Mouse (Mus musculus) thymus, postnatal 36 days (tissue): Measurements from ENCODE around the gene Tmem184a.

ENCODE experiments used
- DNase-seq, 2 experiments: peaks; one replicate each; pipeline ENCODE4 v3.0.0; 2022; ENCODE audit warnings: mixed read lengths in 2 of 2

The Tmem184a gene

DNA sequence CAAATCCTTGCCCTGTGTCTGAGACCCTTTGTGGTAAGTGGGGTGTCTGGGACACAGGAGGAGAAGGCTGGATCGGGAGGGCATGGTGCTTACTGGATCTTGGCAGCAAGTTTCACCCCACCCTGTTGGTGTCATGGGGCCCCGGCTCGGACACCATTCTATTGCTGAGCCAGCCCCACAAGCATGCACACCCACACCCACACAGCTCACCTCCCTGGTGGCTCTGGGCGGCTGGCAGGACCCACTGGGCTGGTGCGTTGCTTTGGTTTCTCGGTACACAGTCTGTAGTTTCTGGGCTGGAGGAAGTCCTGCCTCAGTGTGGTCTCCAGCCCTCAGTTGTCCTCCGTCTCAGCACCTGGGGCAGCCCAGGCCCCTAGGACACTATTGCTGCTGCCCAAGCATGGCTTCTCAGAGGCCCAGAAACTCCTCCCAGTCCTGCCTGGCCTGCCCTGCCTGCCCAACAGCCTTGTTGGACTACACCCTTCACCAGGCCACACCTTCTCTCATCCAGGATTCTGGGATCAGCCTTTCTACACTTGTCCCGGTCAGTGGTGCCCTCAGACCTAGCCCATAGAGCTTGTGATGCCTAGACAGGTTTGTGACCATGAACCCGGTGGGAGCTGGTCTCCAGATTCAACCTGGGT, at the start of gene Tmem184a:
TSS of gene Tmem184a (minus strand) at position 380 of the 644 bp plus-strand sequence.
- no peak for DNase-seq

DNA sequence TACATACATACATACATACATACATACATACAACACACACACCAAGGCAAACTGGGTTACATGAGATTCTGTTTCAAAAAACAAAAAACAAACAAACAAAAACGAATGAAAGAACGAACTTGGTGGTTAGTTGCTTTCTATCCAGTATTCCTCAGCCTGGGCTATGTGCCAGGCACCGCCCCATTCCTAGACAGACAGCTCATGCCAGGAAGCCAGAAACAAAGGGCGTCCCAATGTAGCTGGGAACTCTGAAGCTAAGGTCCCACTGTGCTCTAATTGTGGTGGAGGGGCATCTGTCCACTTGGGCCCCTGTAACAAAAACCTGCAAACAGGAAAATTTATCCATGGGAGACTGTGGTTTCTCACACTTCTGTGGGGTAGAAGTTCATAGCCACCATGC, 43.0 kb upstream of the Tmem184a start:
- no peak for DNase-seq

DNA sequence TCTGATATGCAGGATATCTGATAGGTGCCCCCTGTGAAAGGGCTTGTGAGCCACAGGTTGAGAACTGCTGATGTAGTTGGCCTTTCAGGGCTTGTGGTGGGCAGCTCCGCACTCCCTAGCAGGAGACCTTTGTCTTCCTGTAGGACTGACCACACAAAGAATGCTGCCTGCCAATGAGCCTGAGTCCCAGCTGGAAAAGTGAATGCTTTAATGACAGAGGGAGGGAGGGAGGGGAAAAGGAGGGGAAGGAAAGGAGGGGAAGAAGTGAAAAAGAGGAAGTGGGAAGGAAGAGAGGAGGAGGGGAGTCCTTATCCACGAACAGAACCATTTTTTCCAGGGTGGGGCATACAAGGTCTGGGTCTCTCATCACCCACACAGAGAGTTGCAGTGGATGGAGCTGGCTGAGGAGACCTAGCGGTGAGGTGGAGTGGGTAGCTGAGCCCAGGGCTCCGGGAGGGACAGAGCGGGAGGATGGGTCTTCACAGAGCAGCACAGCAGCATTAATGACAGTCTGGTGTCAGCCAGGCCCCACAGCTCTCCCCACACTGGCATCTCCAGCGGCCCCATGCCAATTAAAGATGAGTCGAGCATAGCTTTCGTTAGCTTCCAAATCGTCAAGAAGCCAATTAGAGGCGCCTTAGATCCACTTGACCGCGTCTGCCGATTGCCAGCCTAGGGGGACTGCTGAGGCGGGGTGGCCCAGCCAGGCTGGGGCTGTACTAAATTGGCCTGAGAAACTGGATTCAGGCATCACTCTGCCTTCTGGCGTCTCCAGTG, 40.8 kb upstream of the Tmem184a start:
- DNase-seq = no peak

DNA sequence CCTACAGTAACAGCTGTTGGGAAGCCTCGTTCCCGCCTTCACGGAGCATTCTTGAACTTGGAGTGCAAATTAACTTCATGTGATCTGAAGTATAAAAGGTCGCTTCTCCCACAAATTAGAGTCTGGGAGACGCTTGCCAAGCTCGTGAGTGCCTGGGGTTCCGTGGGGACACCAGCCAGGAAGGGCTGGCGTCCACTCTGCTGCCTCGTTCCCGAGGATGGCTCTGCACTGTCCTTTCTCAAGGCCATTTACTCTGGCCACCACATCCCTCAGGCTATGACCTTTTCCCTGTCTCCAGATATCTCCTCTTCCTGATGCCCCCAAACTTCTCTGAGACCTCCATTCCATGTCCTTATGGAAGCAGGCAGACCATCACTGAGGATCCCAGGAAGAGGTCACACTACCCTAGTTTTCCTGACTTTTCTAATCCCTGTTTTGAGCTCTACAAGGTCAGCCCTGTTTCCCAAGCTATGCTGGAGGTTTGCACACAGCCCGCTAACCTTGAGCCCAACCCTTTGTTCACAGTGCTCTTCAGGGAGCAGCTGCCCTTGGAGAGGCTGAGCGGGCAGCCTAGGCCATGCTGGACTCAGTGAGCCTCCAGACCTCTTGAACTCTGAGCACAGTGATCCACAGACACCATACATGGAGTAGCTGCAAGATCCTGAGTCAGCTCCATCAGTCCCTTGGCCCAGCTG, 30.1 kb upstream of the Tmem184a start:
- no peak for DNase-seq

DNA sequence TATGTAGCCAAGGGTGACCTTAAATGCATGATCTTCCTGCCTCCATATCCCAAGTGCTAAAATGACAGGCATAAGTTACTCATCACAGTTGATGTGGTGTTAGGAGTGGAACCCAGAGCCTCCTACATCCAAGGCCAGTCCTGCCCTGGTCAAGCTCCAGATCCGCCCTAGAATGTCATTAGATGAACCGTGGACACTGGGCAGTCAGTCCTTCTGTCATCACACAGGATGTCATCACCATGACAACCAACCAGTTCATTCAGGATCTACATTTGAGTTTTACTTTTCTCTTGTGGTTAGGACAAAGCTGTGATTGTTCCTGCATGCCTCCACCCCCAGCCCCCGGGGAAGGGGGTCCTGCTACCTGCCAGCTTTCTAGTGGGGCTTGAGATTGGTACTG, 19.4 kb upstream of the Tmem184a start:
- no peak for DNase-seq

DNA sequence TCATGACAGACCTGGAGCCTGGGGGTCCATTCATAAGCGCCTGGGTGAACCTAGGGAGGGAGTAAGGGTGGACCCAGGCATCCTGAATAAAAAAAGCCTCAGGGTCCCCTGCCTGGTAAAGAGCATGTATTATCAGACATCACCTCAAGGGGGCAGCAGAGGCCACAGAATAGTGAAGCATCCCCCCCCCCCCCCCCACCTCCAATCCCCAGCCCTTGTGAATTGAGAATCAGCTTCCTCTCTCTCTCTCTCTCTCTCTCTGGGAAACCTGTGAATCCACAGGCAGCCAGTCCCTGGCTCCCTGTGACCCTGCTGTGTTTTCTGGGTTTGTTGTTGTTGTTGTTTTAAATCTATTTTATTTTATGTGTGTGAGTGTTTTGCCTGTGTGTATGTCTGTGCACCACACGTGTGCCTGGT, 18.8 kb upstream of the Tmem184a start:
- DNase-seq = peak; percentile 46 to 63

DNA sequence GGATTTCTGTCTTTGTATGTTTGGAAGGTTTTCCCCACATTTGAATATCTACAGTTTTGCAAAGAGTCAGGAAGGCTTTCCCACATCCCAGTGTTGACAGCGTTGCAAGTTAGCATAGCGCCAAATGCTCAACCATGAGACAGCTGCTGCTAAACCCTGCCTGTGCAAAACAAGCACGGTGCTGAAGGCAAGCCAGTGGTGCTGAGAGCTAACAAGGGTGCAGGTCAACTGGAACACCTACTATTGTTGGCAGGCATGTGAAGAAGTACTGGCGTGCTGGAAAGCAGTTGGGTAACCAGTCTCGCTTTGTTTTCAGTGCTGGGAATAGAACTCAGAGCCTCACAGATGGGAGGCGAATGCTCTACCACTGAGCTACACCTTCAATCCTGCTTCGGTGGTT, 16.0 kb upstream of the Tmem184a start:
- DNase-seq = no peak

DNA sequence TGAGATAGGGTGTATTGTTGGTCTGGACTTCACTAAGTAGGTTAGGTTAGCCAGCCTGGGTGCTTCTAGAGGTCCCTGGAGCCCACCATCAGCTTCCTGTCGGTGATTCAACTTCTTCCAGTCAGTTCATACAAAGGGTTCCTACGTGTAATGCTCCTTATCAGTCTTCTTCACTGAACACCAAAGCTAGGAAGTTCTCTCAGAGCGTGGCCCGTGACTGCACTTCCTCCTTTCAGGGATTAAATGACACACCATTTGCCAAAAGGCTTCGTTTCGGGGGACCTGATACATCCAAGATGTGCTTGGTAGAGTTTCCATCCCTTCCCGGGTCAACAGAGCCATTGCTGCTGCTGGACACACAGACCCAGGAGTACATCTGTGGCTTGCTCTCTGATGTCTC, 12.4 kb upstream of the Tmem184a start:
- DNase-seq = no peak

DNA sequence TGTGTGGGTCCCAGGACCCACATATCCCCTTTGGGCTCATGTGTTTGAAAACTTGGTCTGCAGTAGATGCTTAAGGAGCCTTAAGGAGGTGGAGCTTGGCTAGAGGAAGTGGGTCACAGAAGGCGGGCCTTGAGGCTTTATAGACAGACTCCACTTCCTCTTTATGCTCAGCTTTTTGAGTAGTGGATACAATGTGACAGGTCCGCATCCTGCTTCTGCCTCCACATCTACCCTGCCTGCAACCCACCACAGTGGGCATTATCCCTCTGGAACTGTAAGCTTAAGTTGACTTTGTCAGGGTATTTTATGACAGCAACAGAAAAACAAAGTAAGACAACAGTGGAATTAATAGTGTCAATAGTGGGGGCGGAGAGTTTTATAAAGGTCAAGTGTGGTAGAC, 11.0 kb upstream of the Tmem184a start:
- peak; percentile 23 to 48 for DNase-seq

DNA sequence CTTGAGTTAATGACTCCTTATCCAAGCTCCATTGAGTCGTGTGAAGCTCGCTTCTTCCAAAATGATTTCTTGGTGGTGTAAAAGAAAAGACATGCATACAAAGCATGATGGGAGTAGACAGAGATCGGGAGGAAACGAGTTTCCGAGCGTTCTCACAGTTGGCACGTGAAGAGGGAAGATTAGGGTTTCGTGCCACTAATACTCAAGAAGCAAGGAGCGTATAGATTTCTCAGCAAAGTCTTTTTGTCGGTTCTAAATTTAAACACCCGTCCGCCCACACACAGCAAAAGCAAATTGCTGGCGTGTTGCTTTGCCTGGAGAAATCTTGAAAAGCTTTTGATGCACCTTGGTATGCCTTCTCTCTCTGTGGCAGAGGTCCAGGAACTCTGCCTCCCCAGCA, 9.7 kb upstream of the Tmem184a start:
- DNase-seq = no peak

DNA sequence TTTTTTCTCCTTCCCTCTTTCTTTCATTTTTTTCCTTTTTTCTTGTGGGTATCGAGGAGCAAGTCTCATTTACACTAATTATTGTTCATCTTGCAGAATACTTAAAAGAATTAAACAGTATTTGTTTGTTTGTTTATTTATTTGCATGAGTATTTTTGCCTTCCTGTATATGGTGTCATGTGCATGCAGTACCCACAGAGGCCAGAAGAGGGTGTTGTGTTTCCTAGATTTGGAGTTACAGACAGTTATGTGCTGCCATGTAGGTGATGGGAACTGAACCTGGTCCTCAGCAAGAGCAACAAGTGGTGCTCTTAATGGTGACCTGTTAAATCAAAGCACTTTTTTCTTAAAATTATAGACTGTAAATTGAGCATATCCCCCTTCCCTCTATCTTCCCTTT, 7.9 kb upstream of the Tmem184a start:
- DNase-seq = no peak

DNA sequence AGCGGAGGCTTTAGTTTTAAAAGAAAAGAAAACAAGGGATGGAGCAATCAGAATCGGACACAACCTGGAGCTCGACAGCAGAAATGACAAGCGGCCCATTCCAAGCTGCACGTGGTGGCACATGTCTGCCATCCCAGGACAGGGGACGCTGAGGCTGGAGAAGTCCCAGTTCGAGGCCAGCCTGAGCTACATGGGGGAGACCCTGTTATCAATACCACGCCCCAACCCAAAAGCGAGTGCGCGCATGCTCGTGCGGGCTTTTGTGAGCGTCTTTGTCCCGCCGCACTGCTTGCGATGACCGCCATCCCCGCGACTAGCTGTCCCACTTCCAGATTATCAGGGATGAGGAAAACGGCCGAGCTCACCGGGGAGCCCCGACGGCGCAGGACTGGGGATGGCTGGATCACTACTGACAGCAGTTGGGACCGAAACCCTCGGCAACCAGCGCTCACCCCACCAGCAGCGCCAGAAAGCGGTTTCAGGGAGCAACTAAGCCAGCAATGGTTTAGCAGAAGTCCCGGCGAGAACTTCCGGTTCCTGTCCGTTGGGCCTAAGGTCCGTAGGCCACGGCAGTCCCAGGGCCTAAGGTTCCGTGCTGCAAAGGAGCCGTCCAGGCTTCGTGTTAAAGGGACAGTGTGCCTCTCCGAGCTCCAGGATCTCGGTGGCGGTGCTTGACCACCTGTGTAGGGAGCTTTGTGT, 6.8 kb upstream of the Tmem184a start, which contains the start of the genes Gm26938 and Psmg3:
TSS of gene Gm26938 (minus strand) at position 51 of the 699 bp plus-strand sequence.
TSS of gene Psmg3 (minus strand) at position 529 of the 699 bp plus-strand sequence.
- peak; percentile 82 to 88 for DNase-seq

DNA sequence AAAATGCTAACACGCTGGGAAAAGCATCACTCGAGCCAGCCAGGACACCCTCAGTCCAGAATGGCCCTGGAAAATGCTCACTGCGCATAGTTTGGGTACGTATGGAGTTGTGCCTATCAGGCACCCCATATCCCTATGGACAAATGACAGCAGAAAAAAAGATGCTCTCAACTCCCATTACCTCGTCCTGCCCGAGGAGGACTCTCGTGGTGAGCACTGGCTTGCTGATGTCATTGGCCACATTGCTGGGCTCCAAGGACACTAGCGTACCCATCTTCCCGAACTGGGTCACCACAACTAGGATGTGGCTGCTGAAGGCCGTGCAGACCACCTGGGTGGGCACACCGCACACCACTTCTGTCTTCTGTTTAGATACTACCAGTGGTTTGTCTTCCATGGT, 6.2 kb upstream of the Tmem184a start:
- DNase-seq = no peak

DNA sequence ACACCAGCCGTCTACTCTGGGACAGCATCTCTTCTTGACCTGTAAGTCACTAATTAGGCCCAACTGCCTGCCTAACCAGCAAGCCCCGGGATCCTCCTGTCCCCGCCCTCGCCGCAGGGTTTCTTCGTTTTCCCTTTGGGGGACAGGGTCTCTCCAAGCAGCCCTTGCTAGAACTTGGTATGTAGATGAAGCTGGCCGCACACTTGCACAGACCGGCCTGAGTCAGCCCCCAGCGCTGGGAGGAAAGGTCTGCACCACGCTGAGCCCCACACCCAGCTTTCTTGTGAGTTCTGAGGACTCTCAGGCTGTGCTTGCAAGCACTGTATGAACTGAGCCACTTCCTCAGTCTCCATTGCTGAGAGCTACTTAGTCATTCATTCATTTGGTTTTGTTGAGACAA, 4.8 kb upstream of the Tmem184a start:
- DNase-seq = no peak

DNA sequence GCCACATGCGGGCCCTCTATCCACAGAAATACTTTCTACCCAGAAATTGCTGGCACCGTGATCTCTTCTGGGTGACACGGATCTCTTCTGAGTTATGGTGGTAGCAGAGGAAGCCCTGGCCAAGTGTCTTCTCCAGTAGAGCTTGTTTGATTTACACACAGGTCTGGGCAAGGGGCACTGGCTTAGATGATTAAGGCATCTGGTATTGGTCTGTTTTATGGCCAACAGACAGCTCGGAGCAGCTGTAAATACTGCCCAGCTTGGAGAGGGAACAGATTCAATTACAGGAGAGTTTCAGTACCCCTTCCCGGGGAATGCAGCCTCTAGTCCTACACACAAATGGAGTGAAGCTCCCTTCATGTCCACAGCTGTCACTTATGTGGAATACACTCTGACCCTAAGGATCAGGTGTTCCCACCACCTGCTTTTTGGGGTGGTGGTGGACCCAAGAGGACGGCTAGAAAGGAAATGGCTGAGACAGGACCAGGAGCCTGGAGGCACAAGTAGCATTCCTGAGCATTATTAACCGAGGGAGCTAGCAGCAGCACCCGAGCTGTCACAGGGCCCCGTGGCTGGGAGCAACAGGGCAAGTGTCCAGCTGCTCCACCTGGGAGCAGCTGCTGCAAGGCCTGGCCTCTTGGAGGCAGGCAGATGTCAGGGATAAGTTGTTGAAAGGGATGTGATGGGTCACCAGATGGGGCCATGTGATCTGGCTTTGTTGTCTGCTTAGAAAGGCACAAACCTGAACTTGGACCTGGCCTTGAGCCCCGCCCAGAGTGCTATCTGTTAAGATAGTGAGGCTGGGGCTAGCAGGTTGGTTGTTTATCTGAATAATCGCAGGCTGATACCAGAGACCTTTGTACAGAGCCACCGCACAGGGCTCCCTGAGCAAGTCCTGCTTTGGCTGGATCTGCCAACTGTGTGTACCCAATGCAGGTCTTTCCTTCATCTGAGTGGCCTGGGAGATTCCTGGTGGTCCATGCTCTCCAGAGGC, 2.0 kb upstream of the Tmem184a start:
- no peak for DNase-seq

DNA sequence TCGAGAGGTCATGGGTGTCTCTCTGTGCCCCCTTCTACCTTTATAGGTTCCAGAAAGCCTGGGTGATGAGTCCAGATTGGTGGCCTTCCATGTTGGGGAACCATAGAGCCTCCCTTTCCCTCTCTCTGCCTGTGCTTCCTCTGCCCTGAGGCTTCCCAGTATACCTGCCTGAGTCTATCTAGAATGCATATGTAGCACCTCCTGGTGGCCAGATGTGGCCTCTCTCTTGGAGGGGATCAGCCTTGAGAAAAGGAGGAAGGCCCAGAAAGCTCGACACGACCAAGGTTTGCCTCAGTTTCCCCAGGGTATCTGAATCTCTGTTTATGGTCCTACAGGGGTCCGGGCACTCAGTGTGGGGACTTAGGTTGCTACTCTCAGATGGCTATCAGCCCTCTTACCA, 916 bp downstream of the Tmem184a start:
- peak; percentile 58 to 64 for DNase-seq

DNA sequence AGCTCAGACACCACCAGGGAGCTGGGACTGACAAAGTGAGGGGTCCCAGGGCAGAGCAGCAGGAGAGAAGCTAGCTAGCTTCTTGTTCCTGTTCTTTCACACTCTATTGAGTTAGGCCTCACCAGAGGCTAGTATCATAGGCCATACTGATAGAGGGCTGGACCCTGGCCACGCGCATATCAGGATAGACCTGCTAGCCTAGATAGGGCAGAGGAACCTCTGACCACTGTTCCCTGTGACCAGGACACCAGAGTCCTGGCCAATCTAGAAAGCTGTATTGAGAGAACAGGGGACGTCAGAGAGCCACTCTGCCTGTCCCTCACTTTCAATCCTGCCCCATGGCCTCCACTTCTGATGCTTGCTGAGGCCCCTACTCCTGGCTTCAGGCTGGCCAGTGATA, 1.7 kb downstream of the Tmem184a start:
- DNase-seq = no peak

DNA sequence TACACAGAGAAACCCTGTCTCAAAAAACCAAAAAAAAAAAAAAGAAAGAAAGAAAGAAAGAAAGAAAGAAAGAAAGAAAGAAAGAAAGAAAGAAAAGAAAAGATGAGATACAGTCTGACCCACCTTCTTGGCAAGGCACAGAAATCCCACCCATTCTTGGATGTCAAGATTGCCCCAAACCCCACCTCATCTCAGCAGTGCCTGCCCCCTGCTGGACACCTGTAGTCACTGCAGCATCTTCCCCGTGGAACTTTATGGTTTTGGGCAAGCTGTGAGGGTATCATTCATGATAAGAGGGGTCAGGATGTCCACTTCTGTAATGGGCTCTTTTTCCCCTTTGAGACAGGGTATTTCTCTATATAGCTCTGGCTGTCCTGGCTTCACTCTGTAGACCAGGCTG, 2.4 kb downstream of the Tmem184a start:
- no peak for DNase-seq

DNA sequence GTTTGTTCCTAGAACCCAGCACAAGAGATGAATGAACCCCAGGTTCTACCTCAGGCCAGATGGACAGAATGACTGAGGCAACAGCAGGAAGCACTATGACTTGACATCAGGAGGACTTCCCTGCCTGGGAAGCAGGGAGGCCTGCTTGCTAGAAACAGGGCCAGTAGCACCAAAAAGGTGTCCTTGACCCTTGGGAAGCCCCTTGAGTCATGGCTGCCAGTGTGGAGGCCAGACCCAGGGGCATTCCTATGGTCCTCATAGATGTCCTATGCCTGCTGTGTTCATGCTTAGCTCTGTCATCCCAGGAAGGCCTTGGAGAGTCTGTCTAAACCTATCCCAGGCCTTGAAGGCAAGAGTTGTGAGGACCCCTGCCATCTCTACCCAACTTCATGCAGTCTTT, 3.3 kb downstream of the Tmem184a start:
- DNase-seq = no peak

DNA sequence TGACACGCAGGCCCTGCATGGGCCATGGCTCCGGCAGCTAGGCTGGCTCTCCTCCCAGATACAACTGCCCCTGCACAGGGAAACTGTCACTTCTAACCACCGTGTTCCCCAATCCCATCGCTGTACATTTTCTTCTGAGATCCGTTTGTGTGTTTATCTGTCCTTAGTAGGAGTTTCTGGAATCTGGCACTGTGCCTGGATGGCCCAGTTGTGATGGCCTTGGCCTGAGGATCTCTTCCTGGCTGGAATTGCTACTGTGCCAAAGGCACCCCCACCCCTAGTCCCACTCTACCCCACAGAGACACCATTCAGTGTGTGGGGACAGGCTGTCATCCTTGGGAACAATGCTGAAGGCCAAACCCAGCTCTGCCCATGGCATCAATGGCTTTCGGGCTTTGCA, 3.8 kb downstream of the Tmem184a start:
- no peak for DNase-seq

DNA sequence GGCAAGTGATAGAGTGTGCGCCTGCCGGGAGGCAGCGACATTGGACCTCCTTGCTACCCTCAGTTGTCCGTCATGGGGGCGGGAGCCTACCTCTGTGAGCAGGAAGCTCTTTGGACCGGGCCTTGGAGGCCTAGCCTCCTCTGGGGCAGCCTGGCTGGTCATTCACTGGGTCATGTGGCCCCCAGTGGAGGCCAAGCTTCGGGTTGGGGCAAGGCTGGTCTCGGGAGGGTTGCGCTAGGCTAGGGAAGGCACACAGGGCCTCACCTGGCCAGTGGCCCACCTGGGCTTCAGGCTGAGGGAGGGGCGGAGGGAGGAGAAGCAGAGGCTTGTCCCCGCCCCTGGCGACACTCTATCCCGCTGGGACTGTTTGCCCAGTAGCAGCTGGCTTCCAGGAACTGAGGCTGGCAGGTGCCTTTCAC, 5.7 kb downstream of the Tmem184a start:
- no peak for DNase-seq

DNA sequence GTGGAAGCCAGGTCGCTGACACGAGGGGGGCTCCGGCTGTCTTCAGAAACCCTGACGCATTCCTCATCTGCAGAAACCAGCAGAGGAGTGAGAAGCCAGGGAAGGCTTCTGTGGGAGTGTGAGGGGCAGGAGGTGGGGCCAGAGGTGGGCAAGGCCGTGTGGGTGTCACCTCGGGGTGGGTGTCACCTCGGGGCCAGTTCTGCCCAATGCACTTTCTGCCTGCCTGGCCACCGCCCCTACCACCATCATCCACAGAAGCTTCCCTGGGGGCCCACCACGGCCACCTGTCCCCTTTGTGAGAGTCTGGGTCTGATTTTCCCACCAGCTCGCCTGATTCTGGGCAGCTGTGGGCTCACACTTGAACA, 6.6 kb downstream of the Tmem184a start:
- no peak for DNase-seq
